Mouse (Mus musculus) spleen, postnatal 10 days (tissue): ENCODE data around the gene Chtf18.
A peak's percentile ranks its signal among the peaks of the same experiment; 100 is the strongest.

Experiments
- DNase-seq, 2 experiments: peaks; one replicate each; pipeline ENCODE4 v3.0.0; 2021 to 2022; ENCODE audit warnings: low spot score in 2 of 2

Gene Chtf18

GRCm38 (mm10) chr17:25735246-25735645, 8.0 kb upstream of the Chtf18 start:
- DNase-seq, result no peak

- DNase-seq, result peak; percentile 75 to 90
Measured at GRCm38 (mm10) chr17:25732082-25732481, 4.9 kb upstream of the Chtf18 start.

GRCm38 (mm10) chr17:25728009-25728270, 721 bp upstream of the Chtf18 start:
- no peak for DNase-seq

GRCm38 (mm10) chr17:25725264-25725663, 2.0 kb downstream of the Chtf18 start:
- DNase-seq, result no peak

- DNase-seq, result no peak
Measured at GRCm38 (mm10) chr17:25723919-25724318, 3.3 kb downstream of the Chtf18 start.

GRCm38 (mm10) chr17:25723470-25723869, 3.7 kb downstream of the Chtf18 start:
- DNase-seq, result no peak

GRCm38 (mm10) chr17:25721476-25721875, 5.7 kb downstream of the Chtf18 start:
- no peak for DNase-seq

- no peak for DNase-seq
Measured at GRCm38 (mm10) chr17:25717691-25718090, 9.5 kb downstream of the Chtf18 start.

GRCm38 (mm10) chr17:25716711-25717637, 10.2 kb downstream of the Chtf18 start, which contains the start of gene Gng13:
Gene Gng13 (plus strand): TSS chr17:25717171.
- DNase-seq, result no peak

GRCm38 (mm10) chr17:25716130-25716529, 11.1 kb downstream of the Chtf18 start:
- DNase-seq, result no peak

GRCm38 (mm10) chr17:25715627-25716026, 11.6 kb downstream of the Chtf18 start:
- DNase-seq, result no peak

GRCm38 (mm10) chr17:25711136-25711535, 16.1 kb downstream of the Chtf18 start:
- DNase-seq, result no peak

GRCm38 (mm10) chr17:25709994-25710393, 17.2 kb downstream of the Chtf18 start:
- DNase-seq, result no peak

GRCm38 (mm10) chr17:25700863-25701496, 26.2 kb downstream of the Chtf18 start:
- peak in 1 of 2 experiments; percentile 39 for DNase-seq

- peak; percentile 49 to 80 for DNase-seq
Measured at GRCm38 (mm10) chr17:25698446-25698845, 28.8 kb downstream of the Chtf18 start.

GRCm38 (mm10) chr17:25696263-25696662, 31.0 kb downstream of the Chtf18 start:
- DNase-seq, result no peak

GRCm38 (mm10) chr17:25688922-25689321, 38.3 kb downstream of the Chtf18 start:
- no peak for DNase-seq

GRCm38 (mm10) chr17:25686323-25686722, 40.9 kb downstream of the Chtf18 start:
- peak in 1 of 2 experiments; percentile 44 for DNase-seq

GRCm38 (mm10) chr17:25681636-25682035, 45.6 kb downstream of the Chtf18 start:
- no peak for DNase-seq

GRCm38 (mm10) chr17:25679818-25680217, 47.4 kb downstream of the Chtf18 start:
- no peak for DNase-seq

GRCm38 (mm10) chr17:25677969-25678368, 49.2 kb downstream of the Chtf18 start:
- DNase-seq, result peak in 1 of 2 experiments; percentile 23

- DNase-seq, result no peak
Measured at GRCm38 (mm10) chr17:25672982-25673381, 54.2 kb downstream of the Chtf18 start.
